Mouse (Mus musculus) CH12.LX (cell line): ENCODE results near the gene Sft2d1. TPM values are rescaled to one million over a fixed set of nuclear protein-coding genes. Genes with fewer than 3 reads are reported as not detected.

ENCODE experiments used
- DNase-seq: peaks from one replicate; pipeline ENCODE4 v3.0.0-alpha.2; 2013; ENCODE audit errors: extremely low read depth
- H3K27ac ChIP-seq: 2 replicates; pipeline ENCODE4 v1.5.1; 2012; ENCODE audit warnings: low read depth, mild to moderate bottlenecking, control low read depth, moderate library complexity; ENCODE audit not compliant: insufficient read depth
- H3K27me3 ChIP-seq: replicated peaks from 2 replicates; pipeline ENCODE3; 2012; ENCODE audit warnings: inconsistent platforms
- H3K36me3 ChIP-seq, 2 experiments: replicated peaks in 1 of 2; 2 replicates each; pipeline versions ENCODE3 to v1.6.1; 2012; ENCODE audit warnings: inconsistent platforms in 1 of 2, low read length in 1 of 2, mild to moderate bottlenecking in 1 of 2, mixed read lengths in 1 of 2, moderate library complexity in 1 of 2; ENCODE audit not compliant: control insufficient read depth in 1 of 2, insufficient read depth in 1 of 2
- H3K4me1 ChIP-seq, 2 experiments: 2 replicates each; pipeline ENCODE4 v1.6.1; 2012; ENCODE audit warnings: inconsistent platforms in 1 of 2, moderate library complexity in 1 of 2; ENCODE audit not compliant: insufficient read depth in 2 of 2, control insufficient read depth in 1 of 2
- H3K4me2 ChIP-seq: 2 replicates; pipeline ENCODE4 v1.6.1; 2012; ENCODE audit warnings: low read depth, mild to moderate bottlenecking, control low read depth; ENCODE audit not compliant: poor library complexity, insufficient read depth, severe bottlenecking
- H3K4me3 ChIP-seq, 3 experiments: fragments of 150-350 bp in 1 of 3; sonication (generic) in 1 of 3; replicated peaks in 1 of 3; 2 replicates each; pipeline versions ENCODE3 to v1.5.1; 2011 to 2012; ENCODE audit warnings: low read depth in 2 of 3, low read length in 2 of 3, mild to moderate bottlenecking in 2 of 3, moderate library complexity in 2 of 3, control low read depth in 1 of 3, improper control_type of control experiment in 1 of 3, inconsistent platforms in 1 of 3, mixed read lengths in 1 of 3; ENCODE audit not compliant: poor library complexity in 1 of 3
- H3K79me2 ChIP-seq: replicated peaks from 2 replicates; pipeline ENCODE4 v1.6.1; 2012; ENCODE audit warnings: mild to moderate bottlenecking, moderate library complexity; ENCODE audit not compliant: control insufficient read depth, poor library complexity, insufficient read depth, severe bottlenecking; ENCODE audit errors: extremely low read depth
- H3K9ac ChIP-seq: 2 replicates; pipeline ENCODE4 v1.6.1; 2012; ENCODE audit warnings: low read depth, mild to moderate bottlenecking, control low read depth, moderate library complexity; ENCODE audit not compliant: insufficient read depth
- H3K9me3 ChIP-seq: replicated peaks from 2 replicates; pipeline ENCODE3; 2012; ENCODE audit warnings: low read length, inconsistent platforms, mixed read lengths
- CHD1 ChIP-seq: IDR thresholded peaks from 2 replicates; pipeline ENCODE4 v1.6.1; 2012; ENCODE audit warnings: low read depth, low read length, improper control_type of control experiment, inconsistent platforms
- CTCF ChIP-seq, 2 experiments: IDR thresholded peaks in 1 of 2; conservative IDR thresholded peaks in 1 of 2; 2 replicates each; pipeline ENCODE4 v1.5.1; 2011 to 2012; ENCODE audit warnings: low read depth in 2 of 2, low read length in 2 of 2, improper control_type of control experiment in 1 of 2, inconsistent platforms in 1 of 2, mild to moderate bottlenecking in 1 of 2, moderate library complexity in 1 of 2
- EP300 ChIP-seq: IDR thresholded peaks from 2 replicates; pipeline ENCODE4 v1.6.1; 2011; ENCODE audit warnings: low read length, improper control_type of control experiment
- ETS1 ChIP-seq: conservative IDR thresholded peaks from 2 replicates; pipeline ENCODE4 v1.6.1; 2012; ENCODE audit warnings: low read depth, mild to moderate bottlenecking, inconsistent platforms, low read length, improper control_type of control experiment, moderate library complexity
- GABPA ChIP-seq: IDR thresholded peaks from 2 replicates; pipeline ENCODE4 v1.6.1; 2012; ENCODE audit warnings: low read depth, low read length, improper control_type of control experiment, inconsistent platforms; ENCODE audit not compliant: insufficient replicate concordance
- HCFC1 ChIP-seq: IDR thresholded peaks from 2 replicates; pipeline ENCODE4 v1.6.1; 2012; ENCODE audit warnings: low read depth, mild to moderate bottlenecking, inconsistent platforms, low read length, improper control_type of control experiment
- IRF4 ChIP-seq: IDR thresholded peaks from 2 replicates; pipeline ENCODE4 v1.6.1; 2014; ENCODE audit warnings: low read depth, mild to moderate bottlenecking, inconsistent platforms, low read length, improper control_type of control experiment
- JUN ChIP-seq: IDR thresholded peaks from 2 replicates; pipeline ENCODE4 v1.6.1; 2011; ENCODE audit warnings: low read depth, mild to moderate bottlenecking, low read length, improper control_type of control experiment, moderate library complexity; ENCODE audit not compliant: insufficient read depth
- KAT2A ChIP-seq: IDR thresholded peaks from 2 replicates; pipeline ENCODE4 v1.6.1; 2012; ENCODE audit warnings: low read length, improper control_type of control experiment, inconsistent platforms; ENCODE audit not compliant: insufficient replicate concordance
- MAFK ChIP-seq: IDR thresholded peaks from 2 replicates; pipeline ENCODE4 v1.6.1; 2011; ENCODE audit warnings: low read length, improper control_type of control experiment; ENCODE audit not compliant: insufficient replicate concordance
- MAX ChIP-seq: IDR thresholded peaks from 2 replicates; pipeline ENCODE4 v1.6.1; 2011; ENCODE audit warnings: low read length, improper control_type of control experiment
- MAZ ChIP-seq: IDR thresholded peaks from 2 replicates; pipeline ENCODE4 v1.6.1; 2012; ENCODE audit warnings: low read depth, mild to moderate bottlenecking, inconsistent platforms, low read length, improper control_type of control experiment, moderate library complexity
- MXI1 ChIP-seq: IDR thresholded peaks from 2 replicates; pipeline ENCODE4 v1.6.1; 2011; ENCODE audit warnings: mild to moderate bottlenecking, low read depth, low read length, improper control_type of control experiment
- MYC ChIP-seq: IDR thresholded peaks from 2 replicates; pipeline ENCODE4 v1.6.1; 2011; ENCODE audit warnings: low read depth, mild to moderate bottlenecking, improper control_type of control experiment, low read length
- NRF1 ChIP-seq: IDR thresholded peaks from 2 replicates; pipeline ENCODE4 v1.6.1; 2014; ENCODE audit warnings: low read depth, mild to moderate bottlenecking, inconsistent platforms, low read length, improper control_type of control experiment, moderate library complexity
- POLR2AphosphoS2 ChIP-seq: IDR thresholded peaks from 2 replicates; pipeline ENCODE4 v1.6.1; 2011; ENCODE audit warnings: low read depth, low read length, improper control_type of control experiment
- RAD21 ChIP-seq: IDR thresholded peaks from 2 replicates; pipeline ENCODE4 v1.6.1; 2011; ENCODE audit warnings: low read depth, mild to moderate bottlenecking, low read length, improper control_type of control experiment, moderate library complexity
- RCOR1 ChIP-seq: conservative IDR thresholded peaks from 2 replicates; pipeline ENCODE4 v1.6.1; 2012; ENCODE audit warnings: low read depth, mild to moderate bottlenecking, inconsistent platforms, low read length, improper control_type of control experiment
- SMC3 ChIP-seq: IDR thresholded peaks from 2 replicates; pipeline ENCODE4 v1.6.1; 2011; ENCODE audit warnings: low read depth, low read length, improper control_type of control experiment
- TBP ChIP-seq: conservative IDR thresholded peaks from 2 replicates; pipeline ENCODE4 v1.6.1; 2011; ENCODE audit warnings: low read depth, low read length, improper control_type of control experiment
- TCF12 ChIP-seq: IDR thresholded peaks from 2 replicates; pipeline ENCODE4 v1.6.1; 2014; ENCODE audit warnings: low read depth, mild to moderate bottlenecking, inconsistent platforms, low read length, improper control_type of control experiment
- UBTF ChIP-seq: IDR thresholded peaks from 2 replicates; pipeline ENCODE4 v1.6.1; 2012; ENCODE audit warnings: low read depth, mild to moderate bottlenecking, inconsistent platforms, low read length, improper control_type of control experiment, moderate library complexity
- USF2 ChIP-seq: conservative IDR thresholded peaks from 2 replicates; pipeline ENCODE4 v1.6.1; 2011; ENCODE audit warnings: low read depth, low read length, improper control_type of control experiment
- ZNF384 ChIP-seq: IDR thresholded peaks from 2 replicates; pipeline ENCODE4 v1.6.1; 2012; ENCODE audit warnings: low read depth, low read length, improper control_type of control experiment, inconsistent platforms
- dilution Hi-C: fragments of 300-500 bp; cut with MboI; formaldehyde crosslinking; loops from 2 replicates; pipeline ENCODE4 v1.14.3; 2020; ENCODE audit warnings: low sequenced_read_pairs; ENCODE audit not compliant: extremely low pct_unique_long_range_greater_than_20kb, extremely low pct_ligation_motif_present
- in situ Hi-C: fragments of 300-500 bp; cut with MboI; formaldehyde crosslinking; loops from 3 replicates; pipeline ENCODE4 v1.14.3; 2019; ENCODE audit warnings: low sequenced_read_pairs, low pct_ligation_motif_present, low pct_unique_long_range_greater_than_20kb, mixed read lengths
- polyA plus RNA-seq: library from polyadenylated mRNA; unstranded; fragments of >175 nt; gene quantifications from 2 replicates; pipeline ENCODE4 v1.2.1, GENCODE M21; 2012; ENCODE audit warnings: low read depth; ENCODE audit not compliant: insufficient read length
- total RNA-seq, 2 experiments: library from RNA; depleted of rRNA; stranded (reverse); fragments of 300-350 nt in 1 of 2; fragments of >200 nt in 1 of 2; gene quantifications; 2 replicates each; pipeline ENCODE4 v1.2.3; 2012 to 2014

Sft2d1 gene
- total and polyA plus RNA-seq, 3 experiments: 71.7 to 121 (median 75.1) TPM

GRCm38 (mm10) chr17:8347765-8348285 is 36.9 kb downstream of the Sft2d1 start:
- no peaks in the 10 kb centered on the region for H3K36me3 ChIP-seq
- no peak overlapping the region for H3K4me2 ChIP-seq
- no peak for TF ChIP-seq MAFK
- no peak for TF ChIP-seq ZNF384
- no peak for TF ChIP-seq MAZ
- TF ChIP-seq RCOR1: no peak
- no peak for TF ChIP-seq TBP
- TF ChIP-seq MXI1: no peak
- TF ChIP-seq TCF12: no peak
- no peak for TF ChIP-seq ETS1
- no peak for TF ChIP-seq EP300
- no peak for TF ChIP-seq HCFC1
- TF ChIP-seq GABPA: no peak
- no peak for TF ChIP-seq IRF4
- no peak for TF ChIP-seq SMC3
- no peak for TF ChIP-seq NRF1
- TF ChIP-seq UBTF: no peak
- no peak for TF ChIP-seq USF2
- no peak overlapping the region for H3K4me3 ChIP-seq
- dilution Hi-C loops: no loop called here
- in situ Hi-C loops: no loop called here
- H3K27me3 ChIP-seq: no peaks in the 10 kb centered on the region
- H3K4me1 ChIP-seq: no peaks in the 10 kb centered on the region
- no peak overlapping the region for H3K9ac ChIP-seq
- no peak overlapping the region for H3K27ac ChIP-seq
- no peak for DNase-seq
- no peaks in the 10 kb centered on the region for H3K79me2 ChIP-seq
- no peaks in the 10 kb centered on the region for H3K9me3 ChIP-seq

- Histone ChIP-seq H3K4me3 (no peak overlapping the region), H3K9me3 (peaks cover under 1% of the 10 kb centered on the region), H3K4me1 (no peaks in the 10 kb centered on the region), H3K27me3 (no peaks in the 10 kb centered on the region), H3K36me3 (no peaks in the 10 kb centered on the region), H3K4me2 (no peak overlapping the region), H3K27ac (no peak overlapping the region), H3K79me2 (no peaks in the 10 kb centered on the region), H3K9ac (no peak overlapping the region)
- dilution Hi-C loops: no loop called here
- TF ChIP-seq CHD1 (no peak), JUN (no peak), MXI1 (no peak), CTCF (conservative IDR thresholded peaks at IDR 0.05 in 1 of 2, IDR thresholded peaks at IDR 0.05 in 1 of 2; ENCODE audit: low read depth in 2 of 2, low read length in 2 of 2) (no peak), IRF4 (no peak), TCF12 (no peak), KAT2A (no peak), RAD21 (no peak), MYC (no peak), POLR2AphosphoS2 (no peak), HCFC1 (no peak), MAX (no peak)
- in situ Hi-C loops: no loop called here
- no peak for DNase-seq
Measured at GRCm38 (mm10) chr17:8348941-8349340, 38.0 kb downstream of the Sft2d1 start.
